7 mouse cellular contexts compared by ENCODE assay signal in the genomic region with DNA sequence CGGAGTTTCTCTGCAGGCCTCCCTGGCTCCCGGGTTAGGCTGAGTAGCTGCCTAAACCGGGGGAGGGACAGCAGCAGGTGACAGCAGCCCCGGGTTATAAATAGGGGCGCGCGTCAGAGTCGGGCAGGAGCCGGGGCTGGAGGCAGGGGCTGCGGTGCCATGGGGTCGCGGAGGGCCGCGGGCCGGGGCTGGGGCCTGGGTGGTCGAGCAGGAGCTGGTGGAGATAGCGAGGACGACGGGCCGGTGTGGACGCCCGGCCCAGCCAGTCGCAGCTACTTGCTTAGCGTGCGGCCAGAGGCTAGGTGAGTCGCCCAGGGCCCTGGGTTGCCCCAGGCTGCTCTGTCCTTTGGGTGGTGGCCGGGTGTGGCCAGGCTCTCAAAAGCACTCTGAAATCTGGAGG. TPM values are rescaled to one million over a fixed set of nuclear protein-coding genes. Genes with fewer than 3 reads are reported as not detected.
DNase-seq lines count a peak whose midpoint lies in the region; ATAC-seq and TF ChIP-seq lines count a peak whose summit lies in the region.

Alpk3 (plus strand) TSS at position 130 of the 400 bp plus-strand sequence.

- no peaks in the 10 kb centered on the region for H3K9me3 ChIP-seq in midbrain, embryonic 11.5 days (ENCODE audit: control insufficient read depth, low read length)
- H3K9me3 ChIP-seq in midbrain, postnatal 0 days (ENCODE audit: low read length), result no peaks in the 10 kb centered on the region
- no peaks in the 10 kb centered on the region for H3K9me3 ChIP-seq in intestine, embryonic 15.5 days
- no peaks in the 10 kb centered on the region for H3K9me3 ChIP-seq in stomach, embryonic 16.5 days (replicated peaks; ENCODE audit: control insufficient read depth, low read length)
- no peaks in the 10 kb centered on the region for H3K9me3 ChIP-seq in forebrain, embryonic 14.5 days (replicated peaks; ENCODE audit: control insufficient read depth, low read length)

- no peak for DNase-seq in midbrain, embryonic 11.5 days (ENCODE audit: low spot score, missing footprints)
- no peak for DNase-seq in midbrain, postnatal 0 days (ENCODE audit: low spot score)
- DNase-seq in gastrocnemius, postnatal 36 days, result peak; percentile 43 to 56
- DNase-seq in retina, postnatal 1 day, result no peak
- no peak for DNase-seq in forebrain, embryonic 14.5 days (ENCODE audit: low spot score)

- no peak for ATAC-seq in midbrain, embryonic 11.5 days (ENCODE audit: low FRiP score)
- ATAC-seq in midbrain, postnatal 0 days (ENCODE audit: low FRiP score), result no peak
- peak; percentile 74 for ATAC-seq in intestine, embryonic 15.5 days
- peak; percentile 69 for ATAC-seq in stomach, embryonic 16.5 days (ENCODE audit: insufficient read depth, low FRiP score)
- no peak for ATAC-seq in forebrain, embryonic 14.5 days

- WGBS in midbrain, embryonic 11.5 days, result 41% methylated on average over 27 of the region's 27 CpGs
- 43% methylated on average over 27 of the region's 27 CpGs for WGBS in midbrain, postnatal 0 days
- 18% methylated on average over 27 of the region's 27 CpGs for WGBS in intestine, embryonic 15.5 days
- WGBS in stomach, embryonic 16.5 days, result 21% methylated on average over 27 of the region's 27 CpGs
- 47% methylated on average over 27 of the region's 27 CpGs for WGBS in forebrain, embryonic 14.5 days

- no peaks in the 10 kb centered on the region for H3K36me3 ChIP-seq in midbrain, embryonic 11.5 days (ENCODE audit: control insufficient read depth, insufficient read depth, low read length)
- no peaks in the 10 kb centered on the region for H3K36me3 ChIP-seq in midbrain, postnatal 0 days (ENCODE audit: insufficient read depth, low read length)
- H3K36me3 ChIP-seq in intestine, embryonic 15.5 days, result no peaks in the 10 kb centered on the region
- no peaks in the 10 kb centered on the region for H3K36me3 ChIP-seq in stomach, embryonic 16.5 days (ENCODE audit: control insufficient read depth, insufficient read depth, low read length)
- no peaks in the 10 kb centered on the region for H3K36me3 ChIP-seq in forebrain, embryonic 14.5 days (ENCODE audit: control insufficient read depth, insufficient read depth, low read length)

- H3K4me2 ChIP-seq in midbrain, embryonic 11.5 days, result 0 out of 2 replicates have a peak within 1 kb of the TSS, but pooled peaks have one; percentile 11
- H3K4me2 ChIP-seq in midbrain, postnatal 0 days (ENCODE audit: low read depth, low read length, poor library complexity, severe bottlenecking), result no peak within 1 kb of the TSS
- peak within 1 kb of the TSS; percentile 48 for H3K4me2 ChIP-seq in intestine, embryonic 15.5 days (replicated peaks)
- peak within 1 kb of the TSS; percentile 23; the same call in 1 of the 2 replicates for H3K4me2 ChIP-seq in stomach, embryonic 16.5 days (ENCODE audit: low read depth, low read length)
- H3K4me2 ChIP-seq in forebrain, embryonic 14.5 days (ENCODE audit: low read length), result no peak within 1 kb of the TSS

- no peak within 1 kb of the TSS for H3K4me3 ChIP-seq in midbrain, embryonic 11.5 days (ENCODE audit: low read depth, low read length)
- no peak within 1 kb of the TSS for H3K4me3 ChIP-seq in midbrain, postnatal 0 days (ENCODE audit: low read depth, low read length)
- H3K4me3 ChIP-seq in intestine, embryonic 15.5 days (replicated peaks), result no peak within 1 kb of the TSS
- no peak within 1 kb of the TSS for H3K4me3 ChIP-seq in stomach, embryonic 16.5 days (replicated peaks; ENCODE audit: low read length)
- no peak within 1 kb of the TSS for H3K4me3 ChIP-seq in forebrain, embryonic 14.5 days (ENCODE audit: low read depth, low read length)

- H3K4me1 ChIP-seq in midbrain, embryonic 11.5 days (ENCODE audit: control insufficient read depth, insufficient read depth, low read length), result no peaks in the 10 kb centered on the region
- no peaks in the 10 kb centered on the region for H3K4me1 ChIP-seq in midbrain, postnatal 0 days (ENCODE audit: insufficient read depth, low read length)
- H3K4me1 ChIP-seq in intestine, embryonic 15.5 days (replicated peaks), result peaks cover 19% of the 10 kb centered on the region
- peaks cover 17% of the 10 kb centered on the region; the same call in 1 of the 2 replicates for H3K4me1 ChIP-seq in stomach, embryonic 16.5 days (ENCODE audit: control insufficient read depth, insufficient read depth, low read length)
- H3K4me1 ChIP-seq in forebrain, embryonic 14.5 days (ENCODE audit: control insufficient read depth, insufficient read depth, low read length), result no peaks in the 10 kb centered on the region

- intact Hi-C loops in gastrocnemius, postnatal 36 days (cut with DNase I), result no loop called here

- no peak within 1 kb of the TSS for H3K27ac ChIP-seq in midbrain, embryonic 11.5 days (ENCODE audit: low read depth, low read length)
- H3K27ac ChIP-seq in midbrain, postnatal 0 days (ENCODE audit: low read depth, low read length), result no peak within 1 kb of the TSS
- H3K27ac ChIP-seq in intestine, embryonic 15.5 days, result peak within 1 kb of the TSS; percentile 71
- H3K27ac ChIP-seq in stomach, embryonic 16.5 days (ENCODE audit: low read length), result no peak within 1 kb of the TSS
- no peak within 1 kb of the TSS for H3K27ac ChIP-seq in forebrain, embryonic 14.5 days (ENCODE audit: low read depth, low read length)

- no peak within 1 kb of the TSS for H3K9ac ChIP-seq in midbrain, embryonic 11.5 days (ENCODE audit: low read length)
- no peak within 1 kb of the TSS for H3K9ac ChIP-seq in midbrain, postnatal 0 days (replicated peaks; ENCODE audit: low read length, poor library complexity, severe bottlenecking)
- 0 out of 2 replicates have a peak within 1 kb of the TSS, but pooled peaks have one; percentile 37 for H3K9ac ChIP-seq in intestine, embryonic 15.5 days
- peak within 1 kb of the TSS; percentile 47 for H3K9ac ChIP-seq in stomach, embryonic 16.5 days (ENCODE audit: low read length)
- H3K9ac ChIP-seq in forebrain, embryonic 14.5 days (ENCODE audit: low read length), result no peak within 1 kb of the TSS

- H3K27me3 ChIP-seq in midbrain, embryonic 11.5 days (ENCODE audit: control insufficient read depth, insufficient read depth, low read length), result no peaks in the 10 kb centered on the region
- H3K27me3 ChIP-seq in midbrain, postnatal 0 days (ENCODE audit: insufficient read depth, low read length), result no peaks in the 10 kb centered on the region
- H3K27me3 ChIP-seq in intestine, embryonic 15.5 days (replicated peaks), result no peaks in the 10 kb centered on the region
- no peaks in the 10 kb centered on the region for H3K27me3 ChIP-seq in stomach, embryonic 16.5 days (ENCODE audit: control insufficient read depth, insufficient read depth, low read length)
- H3K27me3 ChIP-seq in forebrain, embryonic 14.5 days (replicated peaks; ENCODE audit: control insufficient read depth, insufficient read depth, low read length), result no peaks in the 10 kb centered on the region

- no peak for TF ChIP-seq CTCF in midbrain, postnatal 0 days (IDR thresholded peaks at IDR 0.05)

RNA-seq across cellular contexts. Expression of gene Alpk3, which starts in this region (rescaled TPM):
- polyA plus RNA-seq in midbrain, embryonic 11.5 days (2014; fragmentation: Nextera tagmentation; extraction: Ambion mirVana), result 0.11 and 0.26 TPM in 2 replicates
- total RNA-seq in midbrain, postnatal 0 days (2014; rRNA removed), result 0.16 and 0.33 TPM in 2 replicates
- 0.16 and 0.26 TPM in 2 replicates for polyA plus RNA-seq in midbrain, postnatal 0 days (2015; fragmentation: Nextera tagmentation; extraction: Ambion mirVana)
- 100 to 1,000 TPM; 201 to 258 TPM for total RNA-seq in gastrocnemius, postnatal 36 days (2021)
- 4.0 and 5.2 TPM in 2 replicates for polyA plus RNA-seq in intestine, embryonic 15.5 days (2015; fragmentation: Nextera tagmentation; extraction: Ambion mirVana)
- 0.57 and 1.9 TPM in 2 replicates for polyA plus RNA-seq in stomach, embryonic 16.5 days (2015; fragmentation: Nextera tagmentation; extraction: Ambion mirVana)
- 0.04 and 0.06 TPM in 2 replicates for polyA plus RNA-seq in forebrain, embryonic 14.5 days (2014; fragmentation: Nextera tagmentation; extraction: Ambion mirVana)

Comparison
In these comparisons a context has a peak if more than half of its experiments do, and no peak if none do; other contexts are left out.
1. RNA of gene Alpk3 (total RNA-seq): 201 to 258 TPM in gastrocnemius, postnatal 36 days; 0.16 to 0.33 TPM in midbrain, postnatal 0 days; every median in the first group is over 100 times any median in the second.
2. H3K4me2 ChIP-seq: peak in midbrain, embryonic 11.5 days (single experiment), intestine, embryonic 15.5 days (single experiment) and stomach, embryonic 16.5 days (single experiment); none in midbrain, postnatal 0 days (single experiment) and forebrain, embryonic 14.5 days (single experiment).
3. ATAC-seq: peak in intestine, embryonic 15.5 days (single experiment) and stomach, embryonic 16.5 days (single experiment); none in midbrain, embryonic 11.5 days (single experiment), midbrain, postnatal 0 days (single experiment) and forebrain, embryonic 14.5 days (single experiment).
4. DNase-seq: peak in gastrocnemius, postnatal 36 days (2 of 2); none in midbrain, embryonic 11.5 days (single experiment), midbrain, postnatal 0 days (single experiment), retina, postnatal 1 day (single experiment) and forebrain, embryonic 14.5 days (single experiment).
5. H3K9ac ChIP-seq: peak in intestine, embryonic 15.5 days (single experiment) and stomach, embryonic 16.5 days (single experiment); none in midbrain, embryonic 11.5 days (single experiment), midbrain, postnatal 0 days (single experiment) and forebrain, embryonic 14.5 days (single experiment).